Mouse (Mus musculus): ENCODE data around the gene Polr1a.

Gene Polr1a

DNA sequence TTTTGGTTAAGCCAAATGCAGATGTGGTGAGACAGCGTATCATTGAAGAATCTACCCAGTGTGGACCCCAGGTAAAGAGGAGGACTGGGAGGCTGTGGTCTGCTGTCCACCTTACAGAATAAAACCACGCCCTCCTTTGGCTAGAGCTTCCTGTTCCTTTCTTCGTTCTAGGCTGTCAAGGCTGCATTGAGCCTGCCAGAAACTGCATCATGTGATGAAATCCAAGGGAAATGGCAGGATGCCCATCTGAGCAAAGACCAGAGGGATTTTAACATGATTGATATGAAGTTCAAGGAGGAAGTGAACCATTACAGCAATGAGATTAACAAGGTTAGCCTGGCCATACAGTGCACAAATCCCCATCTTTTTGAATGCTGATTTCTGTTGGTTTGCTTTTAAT is 41.7 kb downstream of the Polr1a start:
- DNase-seq: peak; percentile 80 to 90

DNA sequence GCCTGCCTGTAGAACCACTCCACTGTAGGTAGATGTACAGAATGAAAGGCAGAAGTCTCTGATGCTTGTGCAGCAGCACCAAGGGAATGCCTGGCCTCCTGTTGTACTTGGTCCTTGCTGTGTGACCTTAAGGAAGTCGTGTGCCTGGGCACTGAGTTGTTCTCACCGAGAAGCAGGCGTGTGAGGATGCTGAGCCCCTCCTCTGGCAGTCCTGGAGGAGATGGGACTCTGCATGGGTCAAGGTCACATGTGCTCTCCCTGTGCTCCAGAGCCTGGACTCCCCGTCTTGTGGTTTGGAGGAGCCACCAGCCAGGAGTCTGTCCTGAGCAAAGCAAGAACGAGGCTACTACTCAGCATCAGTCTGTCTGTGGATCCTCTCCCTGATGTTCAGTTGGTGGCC is 42.3 kb downstream of the Polr1a start:
- no peak for DNase-seq

DNA sequence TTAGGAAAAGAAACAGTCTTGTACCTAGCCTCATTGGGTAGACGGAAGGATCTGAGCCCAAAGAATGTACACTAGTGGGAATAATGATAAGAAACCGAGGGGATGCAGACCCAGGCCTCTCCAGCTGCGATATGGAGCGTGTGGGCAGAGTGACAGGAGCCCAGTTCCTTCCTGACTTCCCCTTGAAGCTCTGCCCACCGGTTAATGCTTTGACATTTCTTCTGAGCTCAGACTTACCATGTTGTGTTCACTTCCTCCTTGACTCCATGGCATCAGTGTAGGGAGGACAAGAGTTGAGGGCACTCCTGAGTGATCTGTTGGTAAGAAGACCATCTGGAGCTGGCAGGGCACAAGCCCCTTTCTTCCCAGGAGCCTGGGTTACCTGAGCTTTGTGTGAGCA is 53.3 kb downstream of the Polr1a start:
- no peak for DNase-seq

DNA sequence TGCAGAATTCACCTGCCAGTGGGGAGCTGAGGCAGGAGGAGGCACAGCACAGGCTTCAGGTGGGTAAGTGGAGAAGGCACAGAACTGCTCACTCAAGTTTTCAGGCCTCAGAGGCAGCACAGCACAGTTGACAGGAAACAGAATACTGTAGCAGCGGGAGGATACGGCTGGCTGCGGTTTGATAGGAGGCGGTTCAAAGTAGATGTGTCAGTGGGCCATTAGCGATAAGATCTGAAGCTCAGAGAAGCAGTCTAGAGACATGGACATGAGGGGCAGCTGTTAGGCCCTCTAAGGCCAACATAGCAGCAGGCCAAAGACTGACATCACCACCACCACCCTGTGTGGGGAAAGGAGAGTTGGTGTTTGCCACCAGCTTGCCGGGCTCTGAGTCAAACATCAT is 53.9 kb downstream of the Polr1a start:
- DNase-seq: no peak

DNA sequence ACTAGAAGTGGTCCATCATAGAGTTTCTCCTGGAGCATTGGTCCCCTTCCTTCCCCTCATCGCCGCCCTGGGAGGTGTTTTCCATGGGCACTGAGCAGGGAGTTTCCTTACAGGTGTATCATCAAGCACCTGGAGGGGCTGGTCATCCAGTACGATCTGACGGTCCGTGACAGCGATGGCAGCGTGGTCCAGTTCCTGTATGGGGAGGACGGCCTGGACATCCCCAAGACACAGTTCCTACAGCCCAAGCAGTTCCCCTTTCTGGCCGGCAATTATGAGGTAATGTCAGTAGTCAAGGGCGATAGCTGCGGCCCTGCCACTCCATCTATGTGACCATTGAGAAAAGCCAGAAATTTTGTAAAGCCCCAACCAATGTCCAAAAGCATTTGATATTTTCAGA is 54.7 kb downstream of the Polr1a start:
- no peak for DNase-seq

DNA sequence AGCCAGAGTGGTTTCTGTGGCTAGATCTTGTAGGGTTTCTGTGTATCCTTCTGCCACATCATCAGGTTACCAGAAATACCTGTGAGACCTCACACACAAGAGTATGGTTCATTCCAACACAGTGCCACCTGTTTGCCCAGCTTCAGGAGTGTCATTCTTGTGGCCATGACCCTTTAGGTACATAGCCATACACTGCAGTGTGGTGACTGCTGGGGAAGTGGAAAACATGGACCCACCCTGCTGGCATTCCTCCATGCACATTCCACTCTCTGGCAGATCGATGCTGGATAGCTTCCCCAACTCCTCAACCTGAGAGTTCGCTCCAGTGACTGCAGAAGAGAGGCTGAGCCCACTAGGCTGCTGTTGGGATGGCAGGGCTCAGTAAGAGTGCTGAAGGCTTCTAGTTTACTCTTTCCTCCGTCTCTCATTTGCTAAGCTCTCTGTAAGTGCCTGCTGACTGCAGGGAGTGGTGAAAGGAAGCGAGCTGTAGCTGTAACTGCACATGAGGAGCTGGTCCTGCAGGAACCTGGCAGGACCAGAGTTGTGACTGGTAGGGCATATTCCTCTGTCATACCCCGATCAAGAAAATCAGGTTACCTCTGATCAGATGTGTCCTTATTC is 57.9 kb downstream of the Polr1a start:
- DNase-seq: no peak

DNA sequence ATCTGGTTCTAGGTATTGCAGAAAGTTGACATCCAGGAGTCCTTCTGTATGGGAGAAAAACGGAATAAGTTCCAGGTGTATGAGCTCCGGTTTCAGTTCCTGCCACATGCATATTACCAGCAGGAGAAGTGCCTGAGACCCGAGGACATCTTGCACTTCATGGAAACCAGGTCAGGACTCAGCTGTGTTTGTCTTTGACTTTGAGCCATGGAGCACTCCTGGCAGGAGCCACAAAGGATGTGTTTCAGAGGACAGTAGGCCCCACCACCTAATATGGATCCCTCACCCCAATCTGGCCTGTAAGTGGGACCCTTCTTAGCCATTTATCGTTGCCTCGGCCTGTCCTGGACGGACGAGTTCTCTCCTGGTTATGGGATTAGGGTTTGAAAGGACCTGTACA is 59.0 kb downstream of the Polr1a start:
- no peak for DNase-seq

DNA sequence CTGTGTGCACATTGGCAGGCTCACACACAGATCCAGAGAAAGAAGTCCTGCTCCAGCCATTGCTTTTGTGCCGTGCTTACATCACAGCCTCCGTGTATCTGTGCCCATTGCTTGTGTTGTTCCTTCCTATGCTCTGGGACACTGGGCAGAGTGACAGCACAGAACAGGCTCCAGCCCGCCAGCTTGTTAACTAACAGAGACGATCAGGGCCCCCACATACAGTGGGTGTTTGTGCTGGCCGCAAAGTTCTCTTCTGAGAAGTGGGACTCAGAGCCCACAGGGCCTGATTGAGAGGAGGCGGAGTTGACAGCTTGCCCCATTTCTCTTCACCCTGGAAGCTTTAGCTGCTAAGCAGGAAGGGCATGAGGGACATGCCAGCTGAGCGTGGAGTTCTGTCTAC is 60.6 kb downstream of the Polr1a start:
- no peak for DNase-seq

DNA sequence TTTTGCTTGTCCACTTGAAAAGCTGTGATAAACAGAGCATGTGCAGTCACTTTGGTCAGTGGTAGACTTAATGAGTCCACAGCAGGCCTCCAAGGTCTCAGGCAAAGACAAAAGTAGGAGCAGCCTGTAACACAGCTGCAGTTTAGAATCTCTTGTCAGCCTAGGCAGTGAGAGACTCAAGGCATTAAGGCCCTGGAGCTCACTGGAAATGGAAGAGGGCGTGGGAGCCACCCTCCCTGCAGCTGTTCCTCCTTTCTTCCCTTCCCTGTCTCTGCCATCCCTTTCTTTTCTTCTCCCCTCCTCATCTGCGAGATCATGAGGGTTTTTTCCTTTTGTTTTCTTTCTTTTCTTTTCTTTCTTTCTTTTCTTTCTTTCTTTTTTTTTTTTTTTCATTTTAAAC is 61.3 kb downstream of the Polr1a start:
- no peak for DNase-seq

DNA sequence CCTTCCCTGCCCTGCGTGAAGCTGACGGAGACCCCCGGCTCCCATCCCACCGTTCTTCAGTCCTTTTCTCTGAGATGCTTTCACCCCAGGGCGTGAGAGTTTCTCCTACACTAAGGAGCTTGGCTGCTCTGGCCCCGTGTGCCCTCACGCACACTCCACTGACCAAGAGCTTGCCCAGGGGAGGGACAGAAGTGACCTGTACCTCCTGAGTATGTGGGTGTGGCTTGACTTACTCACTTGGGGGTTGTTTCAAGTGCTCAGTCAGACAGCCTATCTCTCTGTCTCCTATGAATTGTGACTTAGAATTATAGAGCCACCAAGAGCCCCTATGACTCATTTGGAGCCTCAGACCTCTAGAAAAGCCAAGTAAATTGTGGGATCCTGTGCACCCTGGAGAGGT is 67.7 kb downstream of the Polr1a start:
- DNase-seq: no peak

DNA sequence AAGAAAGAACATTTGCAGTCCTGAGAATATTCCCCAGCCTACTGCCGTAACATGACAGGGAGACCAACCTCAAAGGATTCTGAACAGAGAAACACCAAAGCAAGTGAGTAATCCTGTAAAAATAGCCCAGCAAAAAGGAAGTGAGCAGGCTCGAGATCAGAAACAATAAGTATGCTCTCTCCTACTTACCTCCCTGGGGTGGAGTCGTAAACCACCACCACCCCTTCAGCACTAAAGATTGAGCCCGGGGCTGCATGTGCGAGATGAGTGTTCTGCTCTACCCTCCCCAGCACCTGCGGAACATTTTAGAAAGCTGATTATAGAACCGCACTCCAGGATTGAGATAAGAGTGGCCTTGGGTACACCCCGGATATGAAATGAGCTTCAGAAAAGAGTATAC is 71.3 kb downstream of the Polr1a start:
- DNase-seq: no peak

DNA sequence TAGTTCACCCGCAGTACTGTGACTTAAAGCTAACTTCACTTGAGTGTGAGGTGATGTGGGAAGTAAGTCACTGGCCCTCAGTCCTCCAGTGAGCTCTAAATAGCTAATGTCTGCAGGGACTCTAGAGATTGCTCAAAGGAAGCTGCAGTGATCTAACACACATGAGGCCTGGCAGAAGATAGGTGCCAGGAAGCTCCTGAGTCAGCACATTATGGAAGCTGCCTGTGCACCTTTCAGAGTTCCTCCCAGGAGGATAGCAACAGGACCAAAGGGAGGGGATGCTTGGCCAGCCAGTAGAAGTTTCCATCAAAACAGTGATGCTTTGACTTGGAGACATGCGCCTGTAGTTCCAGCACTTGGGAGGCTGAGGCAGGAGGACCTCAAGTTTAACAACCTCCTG is 71.7 kb downstream of the Polr1a start:
- no peak for DNase-seq

DNA sequence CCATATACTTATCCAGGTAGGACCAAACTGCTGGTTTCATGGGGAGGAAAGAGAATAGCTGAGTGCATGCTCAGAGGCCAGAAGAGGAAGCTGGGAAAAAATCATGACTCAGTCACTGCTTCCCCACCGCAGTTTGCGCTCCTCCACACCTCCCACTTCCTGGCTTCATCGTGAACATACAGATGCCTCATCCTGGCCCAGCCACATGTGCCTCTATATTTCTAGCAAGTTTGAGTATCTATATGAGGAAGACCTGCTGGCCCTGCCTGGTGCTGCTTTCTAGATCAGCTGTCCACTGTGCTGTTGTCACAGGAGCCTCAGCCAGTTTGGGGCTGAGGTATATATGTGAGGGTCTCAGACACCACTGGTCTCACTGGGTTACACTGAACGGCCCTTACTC is 72.6 kb downstream of the Polr1a start:
- no peak for DNase-seq

DNA sequence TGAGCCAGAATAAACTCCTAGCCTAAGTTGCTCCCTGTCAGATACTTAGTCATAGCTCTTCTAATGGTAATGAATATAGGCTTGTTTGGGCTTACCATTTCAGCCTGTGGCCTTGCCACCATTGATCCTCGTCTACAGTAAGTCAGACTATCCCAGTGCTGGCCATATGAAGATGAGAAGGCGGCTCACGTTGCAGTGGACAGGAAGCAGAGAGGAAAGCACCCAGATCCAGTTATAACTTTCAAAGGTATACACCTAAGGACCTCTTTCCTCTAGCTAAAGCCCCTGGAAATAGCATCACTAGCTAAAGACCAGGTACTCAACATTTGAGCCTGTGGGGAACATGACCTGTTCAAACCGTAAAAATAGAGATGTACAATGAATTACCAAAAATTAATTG is 77.1 kb downstream of the Polr1a start:
- DNase-seq: no peak

DNA sequence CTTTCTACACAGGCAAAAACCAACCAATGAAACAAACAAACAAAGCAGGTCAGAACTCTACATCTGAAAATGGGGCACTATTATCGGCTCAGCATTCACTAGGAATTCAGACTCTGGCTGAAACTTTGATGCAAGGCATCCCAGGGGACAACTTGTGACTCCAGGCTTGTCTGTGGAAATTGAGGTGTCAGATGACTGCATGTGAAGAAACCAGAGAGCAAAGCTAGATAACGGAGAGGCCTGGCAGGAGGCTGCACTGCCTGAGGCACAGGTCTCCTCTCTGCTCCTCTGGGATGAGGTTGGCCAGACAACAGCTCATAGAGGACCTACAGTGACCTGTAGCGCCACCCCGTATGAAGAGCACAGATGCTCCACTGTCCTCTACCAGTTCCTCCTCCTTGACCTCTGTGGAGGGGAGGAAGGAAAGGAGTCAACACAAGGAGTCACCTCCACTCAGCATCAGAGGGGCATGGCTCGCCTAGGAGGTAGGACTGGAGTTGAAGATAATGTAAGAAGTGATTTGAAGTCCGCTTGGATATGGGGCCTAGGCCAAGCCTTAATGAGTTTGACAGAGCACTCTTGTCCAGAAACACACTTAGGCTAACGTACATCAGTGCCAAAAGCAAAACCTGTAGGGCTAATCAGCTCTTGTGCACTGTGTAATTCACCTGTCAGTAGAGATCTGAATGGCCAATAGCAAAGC is 78.8 kb downstream of the Polr1a start:
- no peak for DNase-seq

DNA sequence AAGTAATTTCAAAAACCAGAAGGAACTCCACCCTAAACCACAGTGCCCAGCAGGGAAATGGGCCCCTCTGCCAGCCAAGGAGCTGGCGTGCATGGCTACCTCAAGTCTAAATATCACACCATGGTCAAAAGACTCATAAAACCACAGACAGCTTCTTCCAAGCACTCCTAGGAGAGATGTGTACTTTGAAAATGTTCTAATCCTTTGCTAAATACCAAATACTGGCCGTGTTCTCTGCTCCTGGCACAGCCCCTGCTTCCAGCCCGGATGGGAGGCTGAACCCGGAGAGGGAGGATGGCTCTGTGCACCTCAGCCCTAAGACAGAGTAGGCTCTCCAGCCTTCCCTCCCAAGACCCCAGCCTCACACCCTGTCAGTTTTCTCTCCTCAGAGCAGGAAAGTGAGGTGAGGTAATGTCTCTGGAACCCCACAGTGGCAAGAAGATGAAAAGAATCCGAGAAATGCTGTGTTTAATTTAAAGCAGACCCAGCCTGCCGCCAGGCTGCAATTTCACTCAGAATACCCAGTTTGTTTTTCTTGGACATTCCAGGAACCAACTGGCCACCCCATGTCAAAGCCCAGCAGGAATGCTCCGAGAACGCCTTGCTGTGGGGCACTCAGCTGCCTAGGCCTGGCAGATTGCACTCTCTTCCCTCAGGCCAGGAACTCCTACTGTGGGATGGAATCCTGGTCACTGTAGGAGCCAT is 80.9 kb downstream of the Polr1a start:
- peak in 1 of 2 experiments; percentile 21 for DNase-seq

DNA sequence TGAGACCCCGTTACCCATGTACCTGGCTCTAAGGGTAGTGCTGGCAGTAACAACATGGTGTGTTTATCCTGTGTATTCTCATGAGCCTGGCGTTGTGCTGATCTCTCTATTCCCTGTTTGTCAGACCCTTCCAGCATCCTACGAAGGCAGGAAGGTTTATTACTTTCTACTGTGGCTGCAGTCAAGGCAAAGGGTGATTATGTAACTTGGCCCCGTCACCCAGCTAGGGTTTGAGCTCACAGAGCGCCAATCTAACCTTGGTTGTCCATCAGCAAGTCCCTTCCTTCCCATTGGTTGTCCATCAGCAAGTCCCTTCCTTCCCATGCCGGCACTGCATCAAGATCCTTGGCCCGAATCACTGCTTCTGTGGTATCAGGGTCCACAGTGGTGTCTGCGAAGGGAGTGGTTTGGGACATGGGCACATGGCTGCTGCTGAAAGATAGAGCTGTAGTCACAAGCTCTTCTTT is 81.6 kb downstream of the Polr1a start:
- no peak for DNase-seq

DNA sequence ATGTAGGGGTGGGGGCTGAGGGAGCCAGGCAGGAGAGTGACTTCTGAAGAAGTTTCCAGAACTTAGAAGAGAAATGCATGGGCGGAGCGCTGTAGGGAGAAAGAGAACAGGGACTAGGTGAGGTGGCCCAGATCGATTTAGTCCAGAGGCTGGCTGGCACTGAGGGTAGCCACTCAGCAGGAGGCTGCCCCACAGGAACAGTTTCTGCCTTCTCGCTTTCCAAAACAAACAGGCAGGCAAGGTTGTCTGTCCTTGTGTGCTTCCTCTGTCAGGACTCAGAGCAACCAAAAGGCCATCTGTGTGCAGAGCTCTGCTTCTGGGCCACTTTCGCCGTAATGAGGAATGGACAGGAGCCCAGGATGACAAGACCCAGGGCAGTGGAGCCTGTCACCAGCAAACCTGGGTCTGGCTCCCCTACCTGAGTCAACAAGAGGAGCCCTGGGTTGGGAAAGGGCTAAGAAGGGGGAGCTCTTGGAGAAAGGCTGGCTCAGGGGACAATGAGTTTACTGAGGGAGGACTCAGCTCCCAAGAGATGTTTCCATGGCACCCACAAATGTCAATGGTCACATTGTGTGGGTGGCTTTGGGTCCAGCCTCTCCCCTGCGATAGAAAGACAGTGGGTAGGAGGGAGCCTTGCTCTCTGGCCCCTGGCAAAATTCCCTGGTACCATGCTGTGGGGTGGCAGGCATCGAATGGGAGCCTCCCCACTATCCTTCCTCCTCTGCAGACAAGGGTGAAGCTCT is 82.5 kb downstream of the Polr1a start:
- DNase-seq: no peak

DNA sequence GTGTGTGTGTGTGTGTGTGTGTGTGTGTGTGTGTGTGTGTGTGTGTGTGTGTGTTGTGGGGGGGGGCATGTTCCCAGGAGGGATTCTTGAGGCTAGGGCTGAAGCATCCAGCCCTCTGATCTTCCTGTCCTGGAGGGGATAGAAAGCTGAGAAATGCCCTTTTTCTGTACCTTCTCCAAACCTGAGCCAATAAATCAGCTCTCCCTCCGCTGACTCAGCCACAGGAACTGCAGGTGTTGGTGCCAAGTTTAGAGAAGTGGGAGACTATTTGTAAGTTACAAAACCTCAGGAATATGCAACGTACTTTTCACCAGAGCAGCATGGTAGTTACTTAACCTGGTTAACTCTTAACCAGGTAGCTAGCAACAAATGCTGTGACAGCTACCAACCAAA is 83.1 kb downstream of the Polr1a start:
- no peak for DNase-seq

DNA sequence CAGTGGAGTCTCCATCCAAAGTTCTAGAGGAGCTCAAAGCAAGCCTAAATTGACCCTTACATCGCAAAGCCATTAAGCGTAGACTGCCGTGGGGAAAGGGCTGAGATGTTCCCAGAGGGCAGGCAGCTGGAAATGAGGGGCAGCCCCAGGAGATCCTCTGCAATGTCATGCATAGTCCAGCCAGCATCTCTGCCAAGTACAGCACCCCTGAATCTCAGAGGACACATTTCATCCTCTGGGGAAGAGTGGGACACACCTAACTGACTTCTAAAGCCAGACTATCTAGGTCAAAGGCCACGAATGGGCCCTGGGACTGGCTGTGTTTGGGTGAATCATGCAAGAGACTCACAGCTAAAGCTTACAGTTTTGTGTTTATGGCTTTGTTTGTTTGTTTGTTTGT is 85.2 kb downstream of the Polr1a start:
- no peak for DNase-seq

DNA sequence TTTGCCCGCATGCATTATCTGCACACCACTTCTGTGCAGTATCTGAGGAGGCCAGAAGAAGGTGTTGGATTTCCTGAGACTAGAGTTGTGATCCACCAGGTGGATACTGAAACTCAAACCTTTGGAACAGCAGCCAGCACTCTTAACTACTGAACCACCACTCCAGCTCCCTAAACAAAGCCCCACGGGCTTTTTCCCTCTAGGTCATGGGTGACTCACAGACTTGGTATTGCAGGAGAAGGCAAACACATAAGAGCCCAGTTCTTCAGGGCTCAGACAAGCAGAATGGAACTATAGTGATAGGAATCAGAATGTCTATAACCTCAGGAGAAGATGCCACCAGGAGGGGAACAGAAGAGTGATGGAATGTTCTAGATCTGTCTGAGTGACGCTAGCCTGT is 86.2 kb downstream of the Polr1a start:
- no peak for DNase-seq

DNA sequence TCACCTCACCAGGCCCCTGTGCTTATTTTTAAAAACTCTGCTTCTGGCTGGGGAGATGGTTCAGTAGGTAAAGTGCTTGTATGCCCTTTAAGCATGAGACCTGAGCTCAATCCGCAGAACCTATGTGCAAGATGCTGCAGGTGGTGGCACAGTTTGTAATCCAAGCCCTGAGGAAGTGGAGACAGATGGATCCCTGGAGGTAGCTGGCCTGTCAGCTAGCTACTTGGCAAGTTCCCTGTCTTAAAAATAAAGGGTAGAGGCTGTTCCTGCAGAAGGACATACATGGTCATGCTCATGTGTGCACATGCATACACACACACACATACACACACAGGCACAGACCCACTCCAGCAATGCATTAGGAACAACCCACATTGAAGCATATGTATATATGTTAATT is 88.4 kb downstream of the Polr1a start:
- no peak for DNase-seq

DNA sequence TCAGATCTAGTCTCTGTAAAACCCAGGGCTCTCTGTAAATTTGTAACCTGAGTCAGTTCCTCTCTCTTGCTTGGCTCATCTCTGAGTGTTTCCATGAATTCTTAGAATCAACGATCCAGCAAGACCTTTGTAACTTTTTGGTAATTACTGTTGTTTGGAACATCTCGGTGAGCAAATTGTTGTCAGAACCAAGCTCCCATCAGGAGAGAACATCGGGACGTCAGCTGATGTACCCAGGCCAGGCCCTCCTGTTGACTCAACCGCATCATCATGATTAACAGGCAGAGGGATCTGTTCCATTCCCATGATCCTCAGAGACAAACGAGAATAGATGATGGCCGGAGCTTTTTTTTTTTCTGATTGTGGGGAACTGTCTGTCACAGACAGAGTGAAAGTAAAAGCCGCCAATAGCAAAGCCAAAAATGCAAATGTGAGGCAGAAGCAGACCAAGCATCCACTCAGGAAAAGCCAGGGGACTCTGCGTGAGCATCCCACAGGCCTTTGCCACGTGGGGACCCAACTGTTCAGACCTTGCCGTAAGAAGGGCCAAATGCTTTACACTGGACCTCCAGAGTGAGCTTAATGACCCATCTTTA is 91.2 kb downstream of the Polr1a start:
- DNase-seq: peak; percentile 38 to 54
